Mouse (Mus musculus) urinary bladder, postnatal 10 days (tissue): ENCODE data around the gene Gpm6a.
"Not testable (repeated sequence)": the region's sequence is repeated elsewhere in the genome, so short reads cannot be mapped to it uniquely, and the experiment has no call there.

Experiments used
- DNase-seq: peaks from one replicate; pipeline ENCODE4 v3.0.0; 2022; ENCODE audit warnings: low spot score

Gene Gpm6a

GRCm38 (mm10) chr8:55012228-55012627 is 57.6 kb downstream of the Gpm6a start:
- DNase-seq = no peak

DNA sequence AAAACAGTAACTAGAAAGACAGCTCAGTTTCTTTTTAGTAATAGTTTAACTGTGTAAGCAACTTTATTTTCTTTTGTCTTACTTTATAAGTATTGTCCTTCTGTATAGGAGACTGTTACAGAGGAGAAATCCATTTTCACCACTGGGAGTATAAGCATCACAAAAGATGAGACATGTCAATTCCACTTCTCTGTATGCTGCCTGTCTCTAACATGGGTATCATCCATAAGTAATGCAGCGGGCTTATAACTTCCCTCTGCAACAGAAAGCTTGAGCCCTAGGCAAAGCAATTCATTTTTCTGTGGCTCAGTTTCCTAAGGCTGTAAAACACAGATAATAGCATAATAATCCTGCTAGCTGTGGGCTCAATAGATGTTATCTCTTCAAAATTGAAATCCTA is 62.4 kb downstream of the Gpm6a start:
- no peak for DNase-seq

GRCm38 (mm10) chr8:55025851-55026660 is 71.4 kb downstream of the Gpm6a start:
- DNase-seq = no peak

DNA sequence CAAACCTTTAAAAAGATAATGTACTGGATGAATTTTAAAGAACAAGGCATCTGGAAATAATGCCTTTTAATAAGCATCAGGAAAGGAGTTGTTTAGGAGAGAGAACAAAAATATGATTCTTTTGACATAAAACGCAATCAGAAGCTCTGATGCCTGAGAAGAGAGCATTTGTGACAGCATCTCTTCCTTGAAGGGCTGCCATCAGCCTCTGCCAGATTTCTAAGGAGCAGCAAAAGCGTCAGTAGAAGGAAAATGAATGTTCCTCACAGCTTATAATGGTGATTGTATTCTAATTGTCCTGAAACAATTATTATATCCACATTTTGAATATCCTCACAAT is 72.0 kb downstream of the Gpm6a start:
- no peak for DNase-seq

DNA sequence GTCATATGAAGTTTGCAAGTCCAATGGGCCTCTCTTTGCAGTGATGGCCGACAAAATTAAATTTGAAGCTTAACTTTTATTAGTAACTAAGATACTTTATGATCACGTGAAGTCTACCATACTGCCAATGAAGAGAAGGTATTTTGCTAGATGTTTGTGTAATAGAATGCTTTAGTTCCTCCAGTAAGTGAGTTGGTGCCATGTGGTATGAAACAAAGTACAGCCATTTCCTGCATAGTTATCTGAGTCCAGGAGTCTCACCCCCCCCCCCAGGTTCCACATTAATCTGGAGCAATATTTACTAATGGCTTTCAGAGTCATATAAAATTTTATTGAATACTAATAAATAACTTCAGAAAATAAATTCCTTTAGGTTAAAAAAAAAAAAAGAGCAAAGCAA is 73.7 kb downstream of the Gpm6a start:
- no peak for DNase-seq

GRCm38 (mm10) chr8:55031099-55031498 is 76.5 kb downstream of the Gpm6a start:
- no peak for DNase-seq

DNA sequence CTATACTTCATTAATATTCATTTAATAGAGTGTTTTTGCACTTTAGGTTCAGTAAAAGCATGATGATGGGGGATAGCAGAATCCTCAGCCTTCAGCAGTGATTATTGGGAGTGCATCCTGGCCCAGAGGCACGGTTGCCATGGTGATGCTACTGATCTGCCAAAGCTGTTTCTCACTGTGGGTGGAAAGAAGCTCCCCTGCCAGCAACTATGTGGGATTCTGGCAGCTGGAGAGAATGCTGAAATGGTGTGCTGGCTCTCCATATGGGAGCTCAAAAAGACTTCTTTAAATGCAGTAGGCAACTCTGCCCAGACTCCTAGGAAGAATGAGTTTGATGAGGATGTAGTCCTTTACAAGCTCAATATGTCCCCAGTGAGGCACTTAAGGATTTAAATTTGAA is 79.7 kb downstream of the Gpm6a start:
- DNase-seq = no peak

DNA sequence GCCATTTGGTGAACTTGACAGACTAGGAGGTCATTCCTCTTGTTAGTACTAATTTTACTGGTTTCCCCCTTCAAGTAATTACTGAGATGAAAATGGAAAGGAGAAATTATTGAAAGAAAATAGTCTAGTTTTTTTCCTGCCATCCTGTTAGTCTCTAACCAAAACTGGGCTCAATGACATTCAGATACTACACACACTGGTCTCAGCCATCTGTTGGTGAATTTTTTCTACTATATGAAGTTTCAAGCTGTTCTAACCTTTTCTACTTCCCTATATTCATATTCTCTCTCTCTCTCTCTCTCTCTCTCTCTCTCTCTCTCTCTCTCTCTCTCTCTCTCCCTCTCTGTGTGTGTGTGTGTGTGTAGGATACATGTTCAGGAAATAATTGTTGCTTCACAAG is 80.8 kb downstream of the Gpm6a start:
- no peak for DNase-seq

- no peak for DNase-seq
These were observed 88.3 kb downstream of the Gpm6a start for GRCm38 (mm10) chr8:55042955-55043354.

DNA sequence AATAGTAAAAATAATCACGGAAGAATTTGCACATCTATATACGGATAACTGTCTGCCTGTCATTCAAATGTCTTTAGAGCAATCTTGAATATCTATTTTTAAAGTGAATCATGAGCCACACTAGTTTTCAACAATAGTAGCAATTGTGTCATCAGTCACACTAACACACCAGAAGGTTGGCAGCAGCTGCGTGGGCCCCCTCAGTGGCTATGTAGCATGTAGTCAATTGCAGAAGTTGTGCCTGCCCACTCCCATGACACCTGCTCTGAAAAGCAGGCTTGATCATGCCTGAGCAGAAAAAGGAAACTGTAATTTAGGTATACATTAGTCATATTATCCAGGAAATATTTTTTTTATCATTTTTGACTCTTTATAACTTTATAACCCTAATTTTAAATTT is 93.8 kb downstream of the Gpm6a start:
- no peak for DNase-seq

DNA sequence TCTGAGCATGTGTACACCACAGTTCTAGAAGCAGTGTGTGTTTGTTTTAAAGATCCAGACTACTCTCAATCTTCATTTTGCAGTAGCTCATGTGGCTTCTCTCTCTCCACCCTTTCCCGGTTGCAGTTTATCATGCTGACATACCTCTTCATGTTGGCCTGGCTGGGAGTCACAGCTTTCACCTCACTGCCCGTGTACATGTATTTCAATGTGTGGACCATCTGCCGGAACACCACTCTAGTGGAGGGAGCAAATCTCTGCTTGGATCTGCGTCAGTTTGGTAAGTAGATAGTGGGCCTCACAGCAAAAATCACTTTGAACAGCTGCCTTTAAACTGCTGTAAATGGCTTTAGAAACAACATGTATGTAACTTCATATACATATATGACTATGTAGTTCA is 95.3 kb downstream of the Gpm6a start:
- no peak for DNase-seq

DNA sequence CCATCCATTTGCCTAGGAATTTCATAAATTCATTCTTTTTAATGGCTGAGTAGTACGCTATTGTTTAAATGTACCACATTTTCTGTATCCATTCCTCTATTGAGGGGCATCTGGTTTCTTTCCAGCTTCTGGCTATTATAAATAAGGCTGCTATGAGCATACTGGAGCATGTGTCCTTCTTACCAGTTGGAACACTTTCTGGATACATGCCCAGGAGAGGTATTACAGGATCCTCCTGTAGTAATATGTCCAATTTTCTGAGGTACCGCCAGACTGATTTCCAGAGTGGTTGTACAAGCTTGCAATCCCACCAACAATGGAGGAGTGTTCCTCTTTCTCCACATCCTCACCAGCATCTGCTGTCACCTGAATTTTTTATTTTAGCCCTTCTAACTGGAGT is 114.2 kb downstream of the Gpm6a start:
- DNase-seq = not testable (repeated sequence)

DNA sequence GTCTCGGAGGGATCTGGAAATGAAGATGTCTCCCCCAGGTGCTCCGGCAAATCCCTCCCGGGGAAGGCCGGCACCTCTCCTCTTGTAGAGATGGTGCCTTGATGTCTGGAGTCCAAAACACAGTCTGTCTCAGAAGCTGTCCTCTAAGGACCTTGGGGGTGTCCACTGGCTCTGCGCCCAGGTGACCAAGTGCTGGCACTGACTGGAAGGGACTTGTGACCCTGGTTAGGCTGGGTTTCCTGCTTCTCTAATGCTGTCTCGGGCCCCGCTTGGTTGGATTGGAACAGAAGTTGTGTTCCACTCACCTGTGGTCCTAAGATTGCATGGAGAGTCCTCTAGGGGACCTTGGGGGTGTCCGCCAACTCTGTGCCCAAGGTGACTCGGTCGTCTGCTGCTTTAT is 118.8 kb downstream of the Gpm6a start:
- no peak for DNase-seq

GRCm38 (mm10) chr8:55102195-55102594 is 147.6 kb downstream of the Gpm6a start:
- no peak for DNase-seq

GRCm38 (mm10) chr8:55103065-55103464 is 148.4 kb downstream of the Gpm6a start:
- DNase-seq = no peak

DNA sequence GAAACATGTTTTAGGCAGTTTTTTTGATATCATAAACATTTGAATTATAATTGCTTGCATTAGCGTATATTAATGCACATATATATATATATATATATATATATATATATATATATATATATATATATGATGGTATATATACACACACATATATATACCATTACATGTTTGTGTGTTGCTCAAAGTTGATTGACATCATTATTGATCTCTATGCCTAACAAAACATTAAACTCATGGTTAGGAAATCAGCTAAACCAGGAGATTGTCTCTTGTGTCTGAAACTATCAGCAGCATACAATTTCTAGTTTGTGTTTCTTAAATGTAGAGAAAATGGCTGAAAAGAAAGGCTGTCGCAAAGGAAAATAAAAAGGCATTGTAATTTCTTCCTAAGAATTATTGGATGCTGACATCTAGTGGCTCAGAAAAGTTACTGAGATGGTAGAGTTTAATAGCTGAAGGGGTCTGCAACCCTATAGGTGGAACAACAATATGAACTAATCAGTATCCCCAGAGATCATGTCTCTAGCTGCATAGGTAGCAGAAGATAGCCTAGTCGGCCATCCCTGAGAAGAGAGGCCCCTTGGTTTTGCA is 149.3 kb downstream of the Gpm6a start:
- no peak for DNase-seq
